Mouse (Mus musculus) gastrocnemius, postnatal 4 days (tissue): ENCODE measurements around the gene Sema5a. TPM values are rescaled to one million over a fixed set of nuclear protein-coding genes. Genes with fewer than 3 reads are reported as not detected.

Experiments used
- DNase-seq, 2 experiments: peaks; one replicate each; pipeline ENCODE4 v3.0.0; 2021 to 2022; ENCODE audit warnings: low spot score in 2 of 2, mixed read lengths in 2 of 2
- total RNA-seq, 2 experiments: library from RNA; stranded (reverse); gene quantifications; 2 replicates each; pipeline ENCODE4 v1.2.3; 2021

Sema5a gene
- total RNA-seq, 2 experiments from 2014 or later, result 43.0 to 43.4 TPM

DNA sequence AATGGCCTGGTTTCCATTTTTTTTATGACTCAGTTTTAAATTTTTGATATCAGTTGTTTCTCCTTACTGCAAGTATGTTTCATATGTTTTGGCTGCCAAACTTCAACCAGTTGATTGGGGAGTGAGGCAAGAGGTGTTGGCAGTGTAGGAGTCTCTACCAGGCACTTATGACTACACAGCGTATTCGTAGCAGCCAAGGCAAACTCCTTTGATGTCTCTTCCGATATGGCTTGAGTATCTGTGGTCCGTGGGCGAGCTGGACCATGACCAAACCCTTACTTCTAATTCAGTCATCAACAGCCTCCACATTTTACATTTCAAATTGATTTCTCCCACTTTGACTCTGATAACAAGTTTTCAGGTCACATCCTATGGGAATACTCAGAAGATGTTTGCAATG, 52.7 kb downstream of the Sema5a start:
- DNase-seq, result no peak

DNA sequence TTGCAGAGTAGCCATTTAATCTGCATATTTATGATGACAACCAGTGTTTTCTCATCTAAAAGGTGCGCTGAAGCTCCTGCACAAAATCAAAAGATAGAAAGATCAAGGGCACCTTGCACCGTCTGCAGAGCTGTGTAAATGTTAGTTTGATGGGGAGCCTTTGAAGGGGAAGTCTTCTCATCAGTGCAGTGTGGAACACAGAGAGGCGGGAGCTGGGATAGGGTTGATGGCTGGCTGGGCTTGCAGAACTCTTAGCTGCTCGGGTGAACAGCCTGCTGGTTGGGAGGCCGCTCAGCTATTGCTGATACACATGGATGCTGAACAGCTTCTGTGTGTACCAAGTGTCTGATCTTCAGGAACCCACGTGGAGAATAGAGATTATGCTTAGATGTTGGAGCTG, 53.9 kb downstream of the Sema5a start:
- DNase-seq, result no peak

DNA sequence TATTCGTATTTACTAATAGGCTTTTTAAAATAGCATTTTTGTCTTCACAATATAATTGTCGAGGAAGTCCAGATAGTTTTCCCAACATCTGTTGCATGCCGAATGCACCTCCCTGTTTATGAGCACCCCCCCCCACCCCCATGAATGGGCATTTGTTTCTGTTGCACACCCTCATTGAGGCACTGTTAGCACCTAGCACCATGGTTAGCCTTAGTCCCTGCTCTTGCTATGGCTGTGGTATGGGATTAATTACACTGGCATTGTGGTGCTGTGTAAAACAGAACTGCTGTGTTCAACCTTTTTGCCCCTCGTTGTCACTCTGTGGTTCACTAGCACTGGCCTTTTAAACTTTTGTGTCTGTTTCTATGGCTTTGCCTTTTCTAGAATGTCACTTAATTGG, 56.4 kb downstream of the Sema5a start:
- no peak for DNase-seq

DNA sequence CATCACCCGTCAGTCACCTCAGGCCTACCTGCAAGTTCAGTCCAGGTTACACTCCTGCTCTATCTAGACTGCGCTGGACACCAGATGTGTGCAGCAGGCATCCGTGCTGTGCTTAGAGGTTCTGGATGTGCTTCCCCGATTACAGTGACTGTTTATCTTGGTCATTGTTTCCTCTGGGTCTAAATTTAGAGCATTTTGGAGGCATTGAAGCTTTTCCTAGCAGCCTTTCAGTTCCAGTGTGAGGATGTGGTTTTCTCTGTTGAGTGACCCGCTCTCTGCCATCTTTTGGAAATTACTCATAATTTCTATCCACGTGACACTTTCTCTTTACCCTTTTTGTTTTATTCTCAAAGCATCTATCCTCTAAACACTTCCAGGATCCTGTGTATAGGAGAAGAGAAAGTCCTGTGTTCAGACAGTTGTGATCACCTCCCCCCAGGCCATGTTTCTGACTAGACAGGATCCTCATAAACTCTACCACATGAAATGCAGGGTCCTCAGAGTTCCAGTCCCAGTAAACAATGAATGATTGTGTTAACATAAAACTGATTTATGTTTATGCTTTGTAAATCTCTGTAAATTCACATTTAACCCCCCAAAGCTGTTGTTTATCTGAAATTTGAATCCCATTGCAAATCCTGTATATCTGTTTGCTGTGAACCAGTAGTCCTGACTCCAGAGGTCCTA, 62.1 kb downstream of the Sema5a start:
- no peak for DNase-seq

DNA sequence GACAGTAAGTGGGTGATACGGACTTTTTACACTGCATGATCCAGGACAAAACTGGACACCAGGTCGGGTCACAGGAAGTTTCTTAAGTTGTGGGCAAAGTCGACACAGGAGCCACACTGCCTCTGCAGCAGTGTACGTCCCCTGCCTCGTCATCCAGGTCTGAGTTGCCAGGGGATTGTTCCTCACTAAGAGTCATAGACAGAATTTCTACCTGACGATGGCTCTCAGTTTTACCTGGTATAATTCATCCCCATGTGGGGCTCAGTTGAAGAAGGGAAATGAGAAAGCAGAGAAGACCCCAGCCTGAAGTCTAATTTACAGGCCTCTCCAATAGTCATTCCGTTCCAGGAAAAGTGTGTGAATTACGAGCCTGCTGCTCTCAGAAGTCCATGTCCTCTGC, 66.2 kb downstream of the Sema5a start:
- DNase-seq, result no peak

DNA sequence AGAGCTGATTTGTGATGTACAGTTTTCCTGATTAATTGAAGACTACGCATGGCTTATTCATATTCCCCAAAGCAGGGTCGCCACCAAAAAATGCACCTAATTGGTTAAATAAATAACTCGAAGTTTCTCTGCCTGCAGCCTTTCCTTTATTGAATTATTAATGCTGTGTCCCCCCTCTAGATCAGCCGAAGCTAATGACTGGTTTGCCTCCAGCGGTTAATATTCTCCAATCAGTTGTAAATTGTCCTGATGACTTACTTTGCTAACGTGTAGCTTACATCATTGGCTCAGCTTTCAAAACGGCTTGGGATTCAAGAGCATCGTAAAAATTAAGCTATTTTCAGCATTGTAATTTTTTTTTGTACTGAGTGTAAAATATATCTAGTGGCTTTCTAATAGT, 66.7 kb downstream of the Sema5a start:
- no peak for DNase-seq

DNA sequence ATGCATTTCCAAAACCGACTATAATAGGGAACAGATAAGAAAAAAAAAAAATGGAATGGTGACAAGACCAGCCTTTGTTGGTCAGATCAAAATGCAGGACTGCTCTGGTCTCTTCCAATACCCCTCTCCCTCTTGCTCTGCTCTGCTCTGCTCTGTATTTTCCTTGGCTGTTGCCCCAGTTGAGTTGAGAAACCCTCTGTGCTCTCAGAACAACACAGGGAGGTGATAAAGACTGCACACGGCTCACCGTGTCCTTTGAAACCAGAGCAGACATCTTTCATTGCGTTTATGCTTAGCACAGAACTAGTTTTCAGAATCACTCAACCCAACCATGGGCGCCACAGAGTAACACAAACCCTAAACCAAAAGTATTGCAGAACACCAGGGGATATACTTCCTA, 72.5 kb downstream of the Sema5a start:
- no peak for DNase-seq

DNA sequence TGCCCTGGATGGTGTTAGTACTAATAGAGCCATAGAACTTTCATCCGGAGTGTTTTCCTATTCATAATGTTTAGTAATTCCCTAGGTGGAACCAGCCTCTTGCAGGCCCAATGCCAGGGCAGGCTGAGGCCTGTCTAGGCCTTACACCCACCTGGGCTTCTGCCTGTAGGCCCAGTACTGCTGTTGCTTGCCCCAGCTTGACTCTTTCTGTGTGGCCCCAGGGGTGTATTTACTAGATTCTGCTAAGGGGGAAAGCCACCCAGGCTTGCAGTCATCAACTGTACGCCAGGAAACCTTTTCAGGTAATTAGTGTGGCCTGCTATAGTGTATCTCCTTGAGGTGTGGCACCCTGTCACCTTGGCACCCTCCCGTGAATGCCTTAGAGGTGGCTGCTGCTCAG, 76.1 kb downstream of the Sema5a start:
- DNase-seq, result no peak

DNA sequence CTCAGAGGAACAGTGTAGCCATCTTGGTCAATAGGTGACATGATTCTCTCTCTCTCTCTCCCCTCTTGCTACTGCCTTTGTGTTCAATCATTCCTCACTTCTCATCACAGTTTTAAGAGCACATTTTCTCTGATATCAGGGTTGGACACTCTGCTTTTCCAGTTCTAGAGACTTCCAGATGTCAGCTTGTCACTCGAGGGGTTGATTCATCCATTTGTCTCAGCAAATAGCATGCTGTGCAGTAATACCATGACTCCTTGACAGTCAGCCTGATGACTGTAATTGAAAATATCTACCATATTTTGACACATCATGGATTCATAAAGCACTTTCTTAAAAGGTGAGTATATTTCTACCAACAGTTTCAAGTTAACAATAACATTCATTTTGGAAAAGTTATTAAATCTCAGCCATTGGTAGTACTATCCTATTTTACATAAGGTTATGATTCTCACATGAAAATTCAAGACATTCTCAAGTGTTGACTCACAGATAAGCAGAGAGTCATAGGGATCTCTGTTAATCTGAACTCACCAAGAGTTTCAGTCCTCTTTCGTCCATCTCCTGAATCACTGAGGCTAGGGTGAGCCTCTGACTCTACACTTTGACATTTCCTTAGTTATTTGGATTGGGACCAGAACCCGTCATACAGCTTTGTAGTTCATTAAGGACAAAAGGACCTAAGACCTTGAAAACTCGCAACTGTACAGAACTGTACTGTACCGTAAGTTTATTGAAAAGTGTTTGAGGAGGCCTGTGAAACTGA, 78.0 kb downstream of the Sema5a start:
- DNase-seq, result no peak

DNA sequence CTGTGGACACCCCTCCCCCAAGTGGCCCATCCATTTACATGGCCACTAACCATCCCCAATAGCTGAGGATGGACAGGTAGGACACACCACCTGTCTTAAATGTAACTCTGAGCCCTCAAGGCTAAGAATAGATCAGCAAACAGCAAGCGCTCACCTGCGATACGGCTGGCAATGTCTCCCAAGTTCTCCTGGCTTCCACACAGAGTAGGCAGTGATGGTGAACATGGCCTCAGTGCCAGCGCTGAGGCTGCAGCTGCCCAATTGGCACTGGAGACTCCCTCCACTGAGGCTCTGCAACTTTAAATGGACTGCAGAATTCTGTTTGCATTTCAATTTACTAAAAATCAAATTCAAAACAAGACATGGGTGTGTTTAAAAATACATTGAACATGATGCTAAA, 78.6 kb downstream of the Sema5a start:
- DNase-seq, result no peak

DNA sequence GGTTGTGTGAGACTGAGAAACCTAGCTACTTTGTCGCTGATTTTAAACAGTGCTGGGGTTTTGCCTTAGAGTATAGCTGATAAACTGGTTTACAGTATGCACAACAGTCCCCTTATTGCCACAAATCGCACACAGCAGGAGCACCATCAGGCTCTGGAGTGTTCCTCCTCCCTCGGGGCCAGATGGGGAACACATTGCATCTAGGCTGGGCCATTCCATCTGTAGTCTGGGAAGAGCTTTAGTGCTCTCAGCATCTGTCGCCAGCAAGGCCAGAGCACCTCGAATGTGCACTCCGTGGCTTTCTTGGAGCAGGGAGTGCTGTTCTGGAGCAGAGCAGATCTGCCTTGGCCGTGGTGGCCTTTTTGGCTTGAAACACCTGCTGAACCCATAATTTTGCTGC, 79.5 kb downstream of the Sema5a start:
- no peak for DNase-seq

DNA sequence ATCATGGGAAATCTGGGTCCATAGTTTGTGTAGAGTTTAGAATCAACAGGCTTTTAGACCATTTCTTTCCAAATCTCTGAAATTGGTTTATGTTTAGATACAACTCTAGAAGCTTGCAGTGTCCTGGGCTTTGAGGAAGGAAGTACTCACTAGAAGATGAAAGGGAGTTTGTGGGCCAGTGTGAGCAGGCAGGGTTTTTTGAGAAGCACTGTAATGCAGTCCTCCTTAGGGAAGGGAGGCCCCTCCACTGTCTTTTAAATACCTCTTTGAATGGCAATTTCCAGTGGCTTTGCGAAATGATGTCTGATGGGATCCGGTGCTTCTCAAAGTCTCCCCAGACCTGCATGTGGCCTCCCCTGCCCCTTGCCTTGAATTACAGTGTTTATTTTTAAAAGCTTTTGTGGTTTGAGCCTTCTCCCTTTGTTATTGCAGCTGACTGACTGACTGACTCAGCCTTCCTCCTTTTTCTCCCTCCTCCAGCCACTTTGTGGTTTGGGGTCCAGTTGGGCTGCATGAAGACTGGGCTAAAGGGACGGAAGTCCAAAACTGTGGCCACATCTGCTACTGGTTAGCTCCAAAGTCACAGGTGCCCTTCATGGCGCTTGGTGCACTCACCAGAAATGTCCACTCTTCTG, 83.9 kb downstream of the Sema5a start:
- DNase-seq, result no peak

DNA sequence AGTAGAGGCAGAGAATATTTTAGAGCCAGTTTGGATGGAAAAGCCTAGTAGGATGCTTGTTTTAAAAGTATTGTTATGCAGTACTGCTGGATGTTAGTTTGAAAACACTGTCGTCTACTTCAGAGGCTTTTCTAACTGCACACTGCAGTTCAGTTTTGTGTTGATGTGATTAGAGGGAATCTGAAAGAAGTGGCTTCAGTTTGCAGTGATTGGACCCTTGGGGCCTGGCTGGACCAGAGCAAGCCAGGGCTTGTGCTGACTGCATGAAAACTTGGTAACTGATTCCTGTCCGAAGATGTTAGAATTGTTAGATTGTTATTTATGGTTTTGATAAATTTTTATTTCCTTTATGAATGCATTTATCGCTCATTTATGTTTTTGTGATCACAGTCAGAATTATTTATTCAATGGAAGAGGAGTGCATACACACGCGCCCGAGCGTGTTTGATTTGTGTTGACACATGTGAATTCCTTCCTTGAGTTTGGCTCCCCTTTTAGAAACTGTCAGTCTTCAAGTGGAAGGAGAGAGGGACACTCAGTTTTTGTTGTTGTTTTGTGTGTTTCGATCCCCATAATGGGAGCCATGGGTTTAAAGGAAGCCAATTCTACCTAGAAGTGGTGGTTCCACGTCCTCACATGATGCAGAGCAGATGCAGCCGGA, 85.2 kb downstream of the Sema5a start:
- peak in 1 of 2 experiments; percentile 20 for DNase-seq

DNA sequence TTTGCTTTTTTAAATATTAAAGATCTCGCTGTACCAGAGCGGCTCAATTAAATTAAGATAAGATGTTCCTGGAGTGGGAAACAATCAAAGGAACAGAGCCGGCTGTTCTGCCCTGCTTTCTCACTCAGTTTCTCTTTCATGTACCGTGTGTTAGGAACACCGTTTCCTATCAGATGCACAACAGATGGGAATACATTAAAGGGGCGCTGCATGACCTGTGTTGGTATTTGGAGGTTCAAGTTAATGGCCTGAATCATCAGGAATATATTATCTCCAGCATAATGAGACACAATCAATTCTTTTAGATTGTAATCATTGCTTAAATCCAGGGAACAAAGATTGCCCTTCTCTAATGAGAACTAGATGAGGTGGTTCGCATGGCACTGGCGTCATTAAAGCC, 85.8 kb downstream of the Sema5a start:
- DNase-seq, result no peak

DNA sequence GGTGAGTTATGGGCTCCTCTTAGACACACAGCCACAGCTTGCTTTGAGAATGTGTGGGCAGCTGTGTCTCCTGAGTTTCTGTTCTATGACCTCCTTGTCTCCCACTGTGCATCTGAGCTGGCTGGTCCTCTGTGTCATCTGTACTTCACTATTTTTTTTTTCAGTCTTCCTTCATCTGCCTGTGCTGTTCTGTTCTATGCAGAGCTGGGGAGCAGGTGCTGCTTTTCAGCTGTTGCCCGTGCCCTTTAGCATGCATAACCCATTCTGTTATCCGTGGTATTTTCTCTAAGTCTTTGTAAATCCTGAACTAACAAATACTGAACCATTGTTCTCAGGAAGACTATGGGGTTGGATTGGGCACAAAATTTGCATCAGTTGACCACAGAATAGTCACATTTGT, 86.4 kb downstream of the Sema5a start:
- no peak for DNase-seq

DNA sequence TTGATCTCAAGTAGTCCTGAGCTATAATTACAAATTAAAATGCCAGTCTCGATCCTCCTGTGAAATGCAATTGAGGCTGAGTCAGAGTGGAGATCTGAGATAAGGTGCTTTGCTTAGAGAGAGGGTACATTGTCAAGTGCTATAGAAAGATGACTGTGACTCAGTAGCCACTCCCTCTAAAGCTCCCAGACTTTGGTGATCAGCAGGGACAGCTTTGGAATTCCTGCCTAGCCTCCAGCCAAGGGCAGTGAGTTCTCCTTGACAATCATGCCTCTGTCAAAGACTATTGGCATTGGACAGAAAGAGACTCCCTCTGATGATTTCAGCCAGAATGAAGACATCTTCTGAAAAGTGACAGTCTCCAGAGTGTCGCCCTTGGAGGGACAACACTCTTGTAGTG, 88.8 kb downstream of the Sema5a start:
- DNase-seq, result no peak

DNA sequence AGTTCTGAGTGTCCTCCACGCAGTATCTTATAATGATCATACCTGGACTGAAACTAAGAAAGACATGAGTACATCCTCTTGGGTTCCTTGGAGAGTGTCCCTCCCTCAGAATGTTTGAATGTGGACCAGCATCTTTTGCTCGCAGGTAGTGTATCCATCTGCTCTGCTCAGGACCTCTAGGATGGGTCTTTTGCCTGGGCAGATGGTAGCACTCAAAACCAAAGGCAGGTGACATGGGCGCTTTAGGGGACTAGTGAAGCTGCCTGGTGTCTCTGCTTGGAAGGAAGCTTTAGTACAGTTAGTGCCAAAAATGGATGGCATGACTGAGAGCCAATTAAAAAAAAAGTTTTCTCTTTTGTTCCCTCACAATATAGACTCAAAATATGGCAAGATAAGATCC, 93.2 kb downstream of the Sema5a start:
- DNase-seq, result no peak

DNA sequence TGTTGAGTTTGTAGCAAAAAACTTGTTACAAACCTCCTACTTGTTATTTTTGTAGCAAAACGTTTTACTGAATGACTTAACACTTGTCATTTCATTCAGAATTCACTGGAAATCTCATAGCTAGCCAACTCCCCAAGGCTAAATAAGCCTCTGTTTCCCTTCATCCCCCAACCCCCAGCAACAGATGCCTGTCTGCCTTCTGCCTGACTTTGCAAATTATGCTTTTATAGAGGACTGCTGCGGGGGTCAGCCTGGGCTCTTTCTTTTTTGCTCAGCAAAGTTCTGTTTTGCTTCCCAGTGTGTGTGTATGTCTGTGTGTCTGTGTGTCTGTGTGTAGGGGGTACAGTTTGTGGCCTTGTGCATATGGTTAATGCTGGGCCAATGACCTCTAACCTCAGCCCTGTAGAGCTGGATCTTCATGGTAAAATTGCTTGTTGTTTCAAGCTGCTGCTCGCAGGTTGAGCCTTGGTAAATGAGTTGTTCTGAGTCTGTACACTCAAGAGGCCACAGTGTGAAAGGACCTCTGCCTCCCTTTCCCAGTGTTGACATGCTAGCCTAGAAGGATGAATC, 94.2 kb downstream of the Sema5a start:
- DNase-seq, result no peak

DNA sequence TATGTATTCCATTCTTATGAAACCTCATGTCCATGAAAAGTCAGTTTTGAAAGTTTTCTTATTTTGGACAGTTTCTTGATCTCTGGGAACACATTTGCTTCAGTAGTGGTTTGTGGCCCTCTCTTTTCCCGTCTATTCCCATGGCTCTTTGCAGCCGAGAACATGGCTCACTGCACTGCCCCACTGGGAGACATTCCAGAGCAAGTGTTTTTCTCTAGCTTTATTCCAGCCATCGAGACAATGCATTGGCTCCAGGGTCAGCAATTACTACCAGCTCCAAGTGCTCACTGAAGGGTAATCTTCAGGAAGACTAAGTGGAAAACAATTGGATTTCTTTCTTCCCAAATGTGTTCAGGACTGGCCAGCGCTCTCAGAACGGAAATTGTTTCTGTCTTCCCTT, 94.8 kb downstream of the Sema5a start:
- DNase-seq, result peak in 1 of 2 experiments; percentile 25

DNA sequence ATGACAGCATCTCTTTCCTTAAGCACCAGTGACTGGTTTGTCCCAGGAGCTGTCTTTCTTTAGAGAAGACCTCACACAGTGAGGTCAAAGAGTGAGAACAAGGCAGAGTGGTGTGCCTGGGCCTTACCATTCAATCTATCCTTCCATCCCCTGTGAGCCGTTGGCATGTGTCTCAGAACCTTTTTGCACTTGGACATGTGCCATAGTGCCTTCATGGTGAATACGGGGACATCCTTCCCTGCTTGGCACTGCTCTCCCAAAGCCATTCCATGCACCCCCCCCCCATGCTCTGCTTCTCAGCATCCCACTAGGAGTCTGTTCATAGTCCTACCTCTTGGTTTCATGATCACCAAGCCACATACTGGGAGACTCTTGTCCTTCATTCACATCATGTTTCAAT, 96.8 kb downstream of the Sema5a start:
- no peak for DNase-seq

DNA sequence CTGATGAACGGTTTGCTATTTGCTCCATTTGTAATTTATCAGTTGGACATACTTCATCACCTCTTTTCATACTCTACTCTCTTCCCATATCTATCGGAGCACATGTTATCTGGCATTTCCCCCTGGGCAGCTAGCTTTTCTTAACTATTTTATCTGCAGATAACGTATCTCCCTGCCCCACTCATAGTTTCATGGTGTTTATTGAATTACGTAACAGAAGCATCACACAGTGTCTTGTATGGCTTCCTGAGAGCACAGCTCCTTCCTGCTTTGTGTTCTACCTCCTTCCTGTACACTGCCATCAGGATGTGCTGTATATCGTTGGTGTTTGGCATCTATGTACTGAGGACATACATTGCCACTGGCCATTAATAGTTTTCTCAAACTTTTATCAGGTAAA, 98.9 kb downstream of the Sema5a start:
- no peak for DNase-seq

DNA sequence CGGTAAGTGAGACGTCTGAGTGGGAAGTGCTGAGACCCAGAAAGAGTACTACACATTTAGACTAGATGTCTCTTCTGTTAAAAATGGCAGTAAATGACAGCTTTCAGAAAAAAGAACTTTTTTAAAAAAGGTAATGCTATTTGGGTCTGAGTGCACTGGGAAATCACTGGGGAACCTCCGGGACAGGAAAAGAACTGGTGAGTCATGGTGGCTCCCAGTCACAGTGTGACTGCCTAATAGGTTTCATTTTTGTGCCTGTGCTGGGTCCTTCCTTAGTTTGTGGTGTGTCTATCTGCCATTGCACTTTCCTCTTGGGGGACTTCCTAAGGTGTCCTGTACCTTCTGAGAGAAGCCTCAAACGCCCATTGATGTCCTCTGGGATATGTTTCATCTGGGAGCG, 102.7 kb downstream of the Sema5a start:
- no peak for DNase-seq
